ENCODE assay signal across 22 mouse cellular contexts in genomic region chr5:29507013-29507412, GRCm38 (mm10). TPM values are rescaled to one million over a fixed set of nuclear protein-coding genes. Genes with fewer than 3 reads are reported as not detected.
"Had no signal": no experiment of that assay in that cellular context is flagged by ENCODE, and none has a peak within 500 bp of the region (broad histone marks: within the 10 kb centered on the region; RNA-seq: fewer than 3 reads in every experiment).

No protein-coding gene starts in this region.

- H3K4me3 ChIP-seq: limb, embryonic 15.5 days; liver, embryonic 12.5 days; lung, embryonic 15.5 days; megakaryocyte, embryonic 14.5 days; midbrain, embryonic 12.5 days; neural tube, embryonic 12.5 days had no signal

- H3K4me2 ChIP-seq: limb, embryonic 15.5 days; liver, embryonic 12.5 days; lung, embryonic 15.5 days; midbrain, embryonic 12.5 days; neural tube, embryonic 12.5 days had no signal

- H3K4me1 ChIP-seq: limb, embryonic 15.5 days; liver, embryonic 12.5 days; lung, embryonic 15.5 days; megakaryocyte, embryonic 14.5 days; midbrain, embryonic 12.5 days; neural tube, embryonic 12.5 days had no signal

- H3K36me3 ChIP-seq: limb, embryonic 15.5 days; liver, embryonic 12.5 days; lung, embryonic 15.5 days; midbrain, embryonic 12.5 days; neural tube, embryonic 12.5 days had no signal

- H3K27me3 ChIP-seq: limb, embryonic 15.5 days; liver, embryonic 12.5 days; lung, embryonic 15.5 days; midbrain, embryonic 12.5 days; neural tube, embryonic 12.5 days had no signal

- H3K9me3 ChIP-seq: limb, embryonic 15.5 days; liver, embryonic 12.5 days; lung, embryonic 15.5 days; midbrain, embryonic 12.5 days; neural tube, embryonic 12.5 days had no signal

- ATAC-seq: liver, embryonic 12.5 days had no signal

- H3K9ac ChIP-seq: limb, embryonic 15.5 days; liver, embryonic 12.5 days; lung, embryonic 15.5 days; midbrain, embryonic 12.5 days; neural tube, embryonic 12.5 days had no signal

- DNase-seq: kidney, adult 9 months; kidney, postnatal 36 days; layer of hippocampus, adult 9-11 months; layer of hippocampus, postnatal 36 days; lung, postnatal 4 days; spleen, adult 18-20 months; thymus, adult 18-20 months; thymus, postnatal 25 days had no signal

- H3K27ac ChIP-seq: kidney, postnatal 0 days; limb, embryonic 15.5 days; liver, embryonic 12.5 days; lung, embryonic 15.5 days; midbrain, embryonic 12.5 days; neural tube, embryonic 12.5 days had no signal

RNA-seq across cellular contexts. Expression of gene Mnx1, which starts 28.7 kb away (rescaled TPM):
- total RNA-seq: layer of hippocampus, adult 18-20 months; layer of hippocampus, postnatal 36 days; left cerebral cortex, adult 8-10 months; left cerebral cortex, postnatal 25 days; monocyte, adult 5-6 weeks; neutrophil, adult 5-6 weeks had no signal
- polyA plus RNA-seq: kidney, postnatal 0 days; limb, embryonic 15.5 days; liver, embryonic 12.5 days; liver, embryonic 16.5 days; lung, embryonic 15.5 days; midbrain, embryonic 12.5 days; urinary bladder, adult 2 months had no signal
